Comparison of ENCODE assay signal across 29 mouse cellular contexts in the genomic region with DNA sequence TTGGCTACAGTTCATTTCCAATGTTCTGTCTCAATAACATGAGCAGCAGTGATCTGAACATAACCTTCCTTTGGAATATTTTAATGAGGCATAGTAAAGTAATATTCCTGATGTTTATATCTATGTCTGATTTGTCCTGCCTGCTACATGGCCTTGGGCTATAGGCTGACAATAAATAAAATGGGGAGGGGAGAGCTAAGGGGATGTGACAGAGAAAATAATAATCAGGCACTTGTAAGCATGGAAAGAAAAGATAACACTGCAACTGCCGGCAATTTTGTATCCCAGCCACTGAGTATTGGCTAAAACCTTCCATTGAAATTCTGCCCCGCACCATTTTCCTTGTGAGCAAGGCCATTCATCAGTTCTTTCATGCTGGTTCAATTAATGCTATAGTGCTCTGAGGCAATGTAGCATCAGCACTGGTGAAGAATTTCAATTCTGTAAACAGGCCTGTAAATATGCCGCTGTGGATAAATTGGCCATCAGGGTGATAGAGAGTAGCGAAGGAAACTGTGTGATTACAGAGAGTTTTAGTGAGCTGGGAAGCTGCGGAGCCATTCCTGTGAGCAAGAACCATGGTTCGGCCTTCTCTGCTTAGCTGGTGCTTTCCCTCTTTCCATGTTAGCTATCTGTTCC. TPM values are rescaled to one million over a fixed set of nuclear protein-coding genes. Genes with fewer than 3 reads are reported as not detected.
A peak's percentile ranks its signal among the peaks of the same experiment; 100 is the strongest.
DNase-seq lines count a peak whose midpoint lies in the region; ATAC-seq lines count a peak whose summit lies in the region.
"Had no signal": no experiment of that assay in that cellular context is flagged by ENCODE, and none has a peak within 500 bp of the region (broad histone marks: within the 10 kb centered on the region; RNA-seq: fewer than 3 reads in every experiment).

No protein-coding gene starts in this region.

- ATAC-seq in forebrain, embryonic 13.5 days = peak; percentile 41; the same call in 1 of the 2 replicates
- peak; percentile 45; the same call in 1 of the 2 replicates for ATAC-seq in midbrain, embryonic 15.5 days (replicated peaks)
- peak; percentile 36; the same call in 1 of the 2 replicates for ATAC-seq in forebrain, embryonic 16.5 days
- peak; percentile 69 for ATAC-seq in neural tube, embryonic 13.5 days (ENCODE audit: low read depth)
- ATAC-seq: intestine, embryonic 16.5 days had no signal

- no peak overlapping the region for H3K4me2 ChIP-seq in forebrain, embryonic 13.5 days
- H3K4me2 ChIP-seq in midbrain, embryonic 15.5 days = no peak overlapping the region
- H3K4me2 ChIP-seq in forebrain, embryonic 16.5 days (ENCODE audit: low read length) = no peak overlapping the region
- no peak overlapping the region for H3K4me2 ChIP-seq in neural tube, embryonic 13.5 days
- H3K4me2 ChIP-seq: embryonic facial prominence, embryonic 12.5 days; heart, embryonic 13.5 days; limb, embryonic 15.5 days; liver, embryonic 13.5 days had no signal

- 0 out of 2 replicates have a peak, but pooled peaks cover 4% of the 10 kb centered on the region for H3K4me1 ChIP-seq in forebrain, embryonic 13.5 days
- H3K4me1 ChIP-seq in forebrain, embryonic 10.5 days = no peaks in the 10 kb centered on the region
- H3K4me1 ChIP-seq in midbrain, embryonic 15.5 days = no peaks in the 10 kb centered on the region
- H3K4me1 ChIP-seq in midbrain, embryonic 10.5 days = no peaks in the 10 kb centered on the region
- H3K4me1 ChIP-seq in forebrain, embryonic 16.5 days (replicated peaks; ENCODE audit: control insufficient read depth, insufficient read depth, low read length) = no peaks in the 10 kb centered on the region
- H3K4me1 ChIP-seq in neural tube, embryonic 13.5 days (replicated peaks) = peaks cover 12% of the 10 kb centered on the region
- no peaks in the 10 kb centered on the region for H3K4me1 ChIP-seq in limb, embryonic 10.5 days
- H3K4me1 ChIP-seq: embryonic facial prominence, embryonic 12.5 days; heart, embryonic 13.5 days; limb, embryonic 15.5 days; liver, embryonic 13.5 days had no signal

- H3K4me3 ChIP-seq in forebrain, embryonic 13.5 days = no peak overlapping the region
- no peak overlapping the region for H3K4me3 ChIP-seq in forebrain, embryonic 10.5 days
- H3K4me3 ChIP-seq in midbrain, embryonic 15.5 days = no peak overlapping the region
- H3K4me3 ChIP-seq in midbrain, embryonic 10.5 days = no peak overlapping the region
- no peak overlapping the region for H3K4me3 ChIP-seq in forebrain, embryonic 16.5 days (replicated peaks; ENCODE audit: low read length)
- no peak overlapping the region for H3K4me3 ChIP-seq in neural tube, embryonic 13.5 days
- no peak overlapping the region for H3K4me3 ChIP-seq in limb, embryonic 10.5 days
- H3K4me3 ChIP-seq: embryonic facial prominence, embryonic 12.5 days; heart, embryonic 13.5 days; limb, embryonic 15.5 days; liver, embryonic 13.5 days had no signal

- WGBS in forebrain, embryonic 13.5 days = 50% methylated on average over 6 of the region's 6 CpGs
- 87% methylated on average over 6 of the region's 6 CpGs for WGBS in forebrain, embryonic 10.5 days
- WGBS in midbrain, embryonic 15.5 days = 59% methylated on average over 6 of the region's 6 CpGs
- 89% methylated on average over 6 of the region's 6 CpGs for WGBS in midbrain, embryonic 10.5 days
- WGBS in forebrain, embryonic 16.5 days = 31% methylated on average over 6 of the region's 6 CpGs
- 41% methylated on average over 6 of the region's 6 CpGs for WGBS in neural tube, embryonic 13.5 days
- WGBS in limb, embryonic 10.5 days = 90% methylated on average over 6 of the region's 6 CpGs

- no peak overlapping the region for H3K9ac ChIP-seq in forebrain, embryonic 13.5 days
- H3K9ac ChIP-seq in midbrain, embryonic 15.5 days = no peak overlapping the region
- H3K9ac ChIP-seq in forebrain, embryonic 16.5 days (replicated peaks; ENCODE audit: low read depth, low read length) = no peak overlapping the region
- no peak overlapping the region for H3K9ac ChIP-seq in neural tube, embryonic 13.5 days
- H3K9ac ChIP-seq: embryonic facial prominence, embryonic 12.5 days; heart, embryonic 13.5 days; limb, embryonic 15.5 days; liver, embryonic 13.5 days had no signal

- H3K27me3 ChIP-seq in forebrain, embryonic 13.5 days = no peaks in the 10 kb centered on the region
- H3K27me3 ChIP-seq in forebrain, embryonic 10.5 days (ENCODE audit: poor library complexity, severe bottlenecking) = no peaks in the 10 kb centered on the region
- no peaks in the 10 kb centered on the region for H3K27me3 ChIP-seq in midbrain, embryonic 15.5 days (replicated peaks)
- H3K27me3 ChIP-seq in midbrain, embryonic 10.5 days (ENCODE audit: low read depth, poor library complexity, severe bottlenecking) = no peaks in the 10 kb centered on the region
- no peaks in the 10 kb centered on the region for H3K27me3 ChIP-seq in forebrain, embryonic 16.5 days (replicated peaks; ENCODE audit: control insufficient read depth, insufficient read depth, low read length)
- H3K27me3 ChIP-seq in neural tube, embryonic 13.5 days = no peaks in the 10 kb centered on the region
- H3K27me3 ChIP-seq in limb, embryonic 10.5 days (ENCODE audit: low read depth, poor library complexity, severe bottlenecking) = no peaks in the 10 kb centered on the region
- H3K27me3 ChIP-seq: embryonic facial prominence, embryonic 12.5 days; heart, embryonic 13.5 days; limb, embryonic 15.5 days; liver, embryonic 13.5 days had no signal

- H3K36me3 ChIP-seq in forebrain, embryonic 13.5 days (ENCODE audit: poor library complexity, severe bottlenecking) = no peaks in the 10 kb centered on the region
- no peaks in the 10 kb centered on the region for H3K36me3 ChIP-seq in forebrain, embryonic 10.5 days (replicated peaks)
- no peaks in the 10 kb centered on the region for H3K36me3 ChIP-seq in midbrain, embryonic 15.5 days (replicated peaks)
- no peaks in the 10 kb centered on the region for H3K36me3 ChIP-seq in midbrain, embryonic 10.5 days
- no peaks in the 10 kb centered on the region for H3K36me3 ChIP-seq in forebrain, embryonic 16.5 days (ENCODE audit: control insufficient read depth, insufficient read depth)
- H3K36me3 ChIP-seq in neural tube, embryonic 13.5 days = no peaks in the 10 kb centered on the region
- no peaks in the 10 kb centered on the region for H3K36me3 ChIP-seq in limb, embryonic 10.5 days
- H3K36me3 ChIP-seq: embryonic facial prominence, embryonic 12.5 days; G1E; heart, embryonic 13.5 days; limb, embryonic 15.5 days; liver, embryonic 13.5 days had no signal

- DNase-seq in forebrain, embryonic 10.5 days (ENCODE audit: extremely low spot score, low spot score) = no peak
- DNase-seq in midbrain, embryonic 10.5 days (ENCODE audit: low spot score) = no peak
- no peak for DNase-seq in limb, embryonic 10.5 days (ENCODE audit: low spot score)
- DNase-seq in lung, postnatal 14 days = no peak
- DNase-seq: adrenal gland, adult 8-10 months; cerebellum, adult 11 months; cerebellum, adult 9-10 months; cerebellum, postnatal 36 days; heart, postnatal 10 days; kidney, adult 8-10 months; kidney, postnatal 10 days; layer of hippocampus, postnatal 36 days; left cerebral cortex, postnatal 4 days; liver, embryonic 13.5 days; lung, adult 2 months; lung, postnatal 10 days; spleen, adult 18-20 months; thymus, postnatal 25 days had no signal

- H3K9me3 ChIP-seq in forebrain, embryonic 13.5 days (replicated peaks) = no peaks in the 10 kb centered on the region
- H3K9me3 ChIP-seq in forebrain, embryonic 10.5 days = no peaks in the 10 kb centered on the region
- H3K9me3 ChIP-seq in midbrain, embryonic 15.5 days = no peaks in the 10 kb centered on the region
- H3K9me3 ChIP-seq in midbrain, embryonic 10.5 days (replicated peaks) = no peaks in the 10 kb centered on the region
- no peaks in the 10 kb centered on the region for H3K9me3 ChIP-seq in forebrain, embryonic 16.5 days (ENCODE audit: control insufficient read depth, low read length)
- H3K9me3 ChIP-seq in neural tube, embryonic 13.5 days = no peaks in the 10 kb centered on the region
- H3K9me3 ChIP-seq in limb, embryonic 10.5 days (replicated peaks) = no peaks in the 10 kb centered on the region
- H3K9me3 ChIP-seq: embryonic facial prominence, embryonic 12.5 days; heart, embryonic 13.5 days; limb, embryonic 15.5 days; liver, embryonic 13.5 days had no signal

- H3K27ac ChIP-seq in forebrain, embryonic 13.5 days = no peak overlapping the region
- no peak overlapping the region for H3K27ac ChIP-seq in forebrain, embryonic 10.5 days
- H3K27ac ChIP-seq in midbrain, embryonic 15.5 days = no peak overlapping the region
- H3K27ac ChIP-seq in midbrain, embryonic 10.5 days (replicated peaks) = no peak overlapping the region
- no peak overlapping the region for H3K27ac ChIP-seq in forebrain, embryonic 16.5 days (ENCODE audit: low read length)
- H3K27ac ChIP-seq in neural tube, embryonic 13.5 days (replicated peaks) = peak overlapping the region; percentile 15; the same call in 1 of the 2 replicates
- no peak overlapping the region for H3K27ac ChIP-seq in limb, embryonic 10.5 days
- H3K27ac ChIP-seq: embryonic facial prominence, embryonic 12.5 days; heart, embryonic 13.5 days; limb, embryonic 15.5 days; liver, embryonic 13.5 days had no signal

RNA-seq across cellular contexts. Expression of gene Rpl10l, which starts 38.6 kb away (rescaled TPM):
- not detected in 2 replicates for polyA plus RNA-seq in forebrain, embryonic 13.5 days (2015; fragmentation: Nextera tagmentation; extraction: Ambion mirVana)
- not detected in 2 replicates for polyA plus RNA-seq in forebrain, embryonic 10.5 days (2016; fragmentation: Nextera tagmentation; extraction: Ambion mirVana)
- not detected in 2 replicates for polyA plus RNA-seq in midbrain, embryonic 15.5 days (2015; fragmentation: Nextera tagmentation; extraction: Ambion mirVana)
- polyA plus RNA-seq in midbrain, embryonic 10.5 days (2016; fragmentation: Nextera tagmentation; extraction: Ambion mirVana) = not detected in 2 replicates
- polyA plus RNA-seq in forebrain, embryonic 16.5 days (2015; fragmentation: Nextera tagmentation; extraction: Ambion mirVana) = not detected in 2 replicates
- polyA plus RNA-seq in neural tube, embryonic 13.5 days (2015; fragmentation: Nextera tagmentation; extraction: Ambion mirVana) = not detected in 2 replicates
- not detected in 2 replicates for polyA plus RNA-seq in limb, embryonic 10.5 days (2016; fragmentation: Nextera tagmentation; extraction: Ambion mirVana)
- polyA plus RNA-seq: embryonic facial prominence, embryonic 12.5 days; G1E; heart, embryonic 13.5 days; intestine, embryonic 16.5 days; large intestine, adult 2 months; limb, embryonic 15.5 days; liver, embryonic 13.5 days; lung, adult 2 months; stomach, embryonic 16.5 days had no signal
